In the genomic region with DNA sequence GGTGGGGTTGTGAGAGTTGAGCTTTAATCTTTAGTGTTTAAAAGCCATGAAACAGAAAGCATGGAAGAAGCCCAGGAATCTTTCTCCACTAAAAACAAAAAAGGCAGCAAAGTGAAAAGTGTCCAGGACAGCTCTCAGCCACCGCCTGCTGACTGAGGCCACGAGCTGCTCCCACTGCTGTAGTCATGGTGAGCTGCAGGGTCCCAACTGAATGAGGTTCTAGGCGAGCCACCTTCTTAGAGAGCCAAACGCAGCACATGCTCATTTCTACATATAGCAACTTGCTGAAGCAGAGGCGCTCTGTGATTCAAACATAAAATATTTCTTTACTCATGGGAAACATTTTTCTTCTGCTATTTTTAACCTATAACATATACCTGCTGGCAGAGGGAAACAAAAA, we compare ENCODE assay signal across 14 mouse cellular contexts.
DNase-seq lines count a peak whose midpoint lies in the region; TF ChIP-seq lines count a peak whose summit lies in the region.
"Had no signal": no experiment of that assay in that cellular context is flagged by ENCODE, and none has a peak within 500 bp of the region (broad histone marks: within the 10 kb centered on the region; RNA-seq: fewer than 3 reads in every experiment).

No protein-coding gene starts in this region.

- no peak for DNase-seq in gastrocnemius, adult 2 months
- no peak for DNase-seq in gastrocnemius, postnatal 4 days (ENCODE audit: low spot score in 2 of 2)
- no peak for DNase-seq in layer of hippocampus, adult 2 months (ENCODE audit: low spot score in 2 of 2)
- DNase-seq in layer of hippocampus, adult 18-20 months (ENCODE audit: low spot score in 2 of 2): no peak
- peak; percentile 58 to 78 for DNase-seq in right cerebral cortex, postnatal 10 days (ENCODE audit: low spot score in 2 of 2)
- DNase-seq in right cerebral cortex, adult 2 months (ENCODE audit: low spot score in 2 of 2): no peak
- no peak for DNase-seq in thymus, postnatal 14 days
- no peak for DNase-seq in Muller cell, postnatal 12 days (ENCODE audit: inconsistent ontology term)
- DNase-seq: B cell, adult 2 months; cerebellum, adult 18-20 months; embryo, embryonic 11 days; thymus, adult 2 months had no signal

- H3K4me3 ChIP-seq in gastrocnemius, adult 2 months: no peak overlapping the region
- no peak overlapping the region for H3K4me3 ChIP-seq in layer of hippocampus, adult 2 months
- H3K4me3 ChIP-seq: limb, embryonic 12.5 days; neural tube, embryonic 13.5 days had no signal

- TF ChIP-seq CTCF in gastrocnemius, adult 2 months (IDR thresholded peaks at IDR 0.05): no peak; the same call in 1 of the 2 replicates
- TF ChIP-seq CTCF in layer of hippocampus, adult 2 months (conservative IDR thresholded peaks at IDR 0.05): no peak

- H3K27ac ChIP-seq in gastrocnemius, adult 2 months: peak overlapping the region; percentile 73
- peak overlapping the region; percentile 77 for H3K27ac ChIP-seq in layer of hippocampus, adult 2 months
- H3K27ac ChIP-seq: limb, embryonic 12.5 days had no signal

- intact Hi-C loops in gastrocnemius, adult 2 months (cut with DNase I): loop anchor here (5.0 kb wide), 1 partner anchor 149 kb away; a partner anchor contains a TSS

Comparison
In these comparisons a context has a peak if more than half of its experiments do, and no peak if none do; other contexts are left out.
1. DNase-seq: peak in right cerebral cortex, postnatal 10 days (2 of 2); none in gastrocnemius, adult 2 months (single experiment), gastrocnemius, postnatal 4 days (0 of 2), layer of hippocampus, adult 2 months (0 of 2), layer of hippocampus, adult 18-20 months (0 of 2), right cerebral cortex, adult 2 months (0 of 2), thymus, postnatal 14 days (single experiment) and Muller cell, postnatal 12 days (single experiment).